ENCODE assay signal across 24 mouse cellular contexts in the genomic region with DNA sequence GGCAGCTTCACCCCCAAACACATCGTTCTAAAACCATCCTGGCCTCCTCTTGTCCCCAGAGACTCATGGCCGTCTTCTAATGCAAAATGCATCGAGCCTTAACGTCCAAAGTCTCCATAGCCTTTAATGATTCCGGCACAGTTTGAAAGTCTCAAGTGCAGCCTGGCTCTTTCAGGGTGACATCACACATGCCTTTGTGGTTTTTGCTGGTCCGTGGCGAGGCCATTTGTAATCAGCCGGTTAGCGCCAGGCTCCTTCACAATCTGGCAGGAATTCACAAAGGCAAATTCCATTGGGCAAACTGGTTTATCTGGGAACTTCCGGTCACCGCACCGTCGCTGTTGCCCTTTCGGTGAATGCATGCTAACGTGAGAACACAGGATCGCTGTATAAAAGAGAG.
A peak's percentile ranks its signal among the peaks of the same experiment; 100 is the strongest.
DNase-seq lines count a peak whose midpoint lies in the region; ATAC-seq and TF ChIP-seq lines count a peak whose summit lies in the region.
"Had no signal": no experiment of that assay in that cellular context is flagged by ENCODE, and none has a peak within 500 bp of the region (broad histone marks: within the 10 kb centered on the region; RNA-seq: fewer than 3 reads in every experiment).

No protein-coding gene starts in this region.

- ATAC-seq in kidney, embryonic 14.5 days (ENCODE audit: low FRiP score, low TSS enrichment): no peak
- ATAC-seq: forebrain, embryonic 16.5 days; liver, embryonic 12.5 days; midbrain, embryonic 15.5 days had no signal

- H3K27ac ChIP-seq in kidney, embryonic 14.5 days (ENCODE audit: low read depth, low read length): no peak overlapping the region
- H3K27ac ChIP-seq: forebrain, embryonic 10.5 days; hindbrain, embryonic 15.5 days; limb, embryonic 12.5 days; liver, embryonic 12.5 days; midbrain, embryonic 15.5 days; stomach, embryonic 15.5 days had no signal

- peak overlapping the region; percentile 37 for H3ac ChIP-seq in C2C12 (ENCODE audit: control insufficient read depth, insufficient read length, low read depth)

- H3K4me2 ChIP-seq in kidney, embryonic 14.5 days (replicated peaks; ENCODE audit: low read depth, low read length): no peak overlapping the region
- H3K4me2 ChIP-seq: heart, embryonic 12.5 days; hindbrain, embryonic 15.5 days; limb, embryonic 12.5 days; liver, embryonic 12.5 days; midbrain, embryonic 15.5 days; neural tube, embryonic 13.5 days; stomach, embryonic 15.5 days had no signal

- H3K9me3 ChIP-seq in kidney, embryonic 14.5 days (ENCODE audit: control insufficient read depth, low read length): no peaks in the 10 kb centered on the region
- H3K9me3 ChIP-seq: forebrain, embryonic 10.5 days; heart, embryonic 12.5 days; hindbrain, embryonic 15.5 days; limb, embryonic 12.5 days; liver, embryonic 12.5 days; megakaryocyte, embryonic 14.5 days; midbrain, embryonic 15.5 days; neural tube, embryonic 13.5 days; stomach, embryonic 15.5 days had no signal

- H3K27me3 ChIP-seq in kidney, embryonic 14.5 days (ENCODE audit: control insufficient read depth, insufficient read depth, low read length): no peaks in the 10 kb centered on the region
- H3K27me3 ChIP-seq in C2C12 (ENCODE audit: control insufficient read depth, insufficient read depth, insufficient read length): no peaks in the 10 kb centered on the region
- H3K27me3 ChIP-seq: hindbrain, embryonic 15.5 days; midbrain, embryonic 15.5 days; stomach, embryonic 15.5 days had no signal

- no peaks in the 10 kb centered on the region for H3K79me3 ChIP-seq in C2C12 (ENCODE audit: low read depth)

- peak; percentile 24 for DNase-seq in kidney, adult 18-20 months
- DNase-seq in kidney, adult 8-10 months: peak; percentile 22 to 50
- DNase-seq in kidney, postnatal 36 days: peak; percentile 42
- DNase-seq in liver: no peak
- no peak for DNase-seq in embryo, embryonic 10.5 days (ENCODE audit: low spot score)
- DNase-seq: cerebellum, adult 11 months; cerebellum, postnatal 10 days; gastrocnemius, postnatal 10 days; heart, postnatal 4 days; lung, postnatal 14 days; right cerebral cortex, adult 18-20 months; thymus, postnatal 25 days had no signal

- no peaks in the 10 kb centered on the region for H3K79me2 ChIP-seq in C2C12 (ENCODE audit: control insufficient read depth, insufficient read depth)

- H3K4me1 ChIP-seq in kidney, embryonic 14.5 days (ENCODE audit: control insufficient read depth, insufficient read depth, low read length): no peaks in the 10 kb centered on the region
- H3K4me1 ChIP-seq: hindbrain, embryonic 15.5 days; midbrain, embryonic 15.5 days; stomach, embryonic 15.5 days had no signal

- 79% methylated on average over 16 of the region's 16 CpGs for WGBS in kidney, embryonic 14.5 days

- no peak for TF ChIP-seq CTCF in C2C12 (IDR thresholded peaks at IDR 0.05; ENCODE audit: control insufficient read depth, insufficient read depth, insufficient read length)

- H3K9ac ChIP-seq in kidney, embryonic 14.5 days (ENCODE audit: low read depth, low read length): no peak overlapping the region
- H3K9ac ChIP-seq: heart, embryonic 12.5 days; hindbrain, embryonic 15.5 days; limb, embryonic 12.5 days; liver, embryonic 12.5 days; midbrain, embryonic 15.5 days; neural tube, embryonic 13.5 days; stomach, embryonic 15.5 days had no signal

- no peak overlapping the region for H3K4me3 ChIP-seq in kidney, embryonic 14.5 days (ENCODE audit: low read length)
- no peak overlapping the region for H3K4me3 ChIP-seq in C2C12 (ENCODE audit: insufficient read depth, poor library complexity, severe bottlenecking)
- H3K4me3 ChIP-seq: forebrain, embryonic 10.5 days; heart, embryonic 12.5 days; hindbrain, embryonic 15.5 days; limb, embryonic 12.5 days; liver, embryonic 12.5 days; megakaryocyte, embryonic 14.5 days; midbrain, embryonic 15.5 days; neural tube, embryonic 13.5 days; stomach, embryonic 15.5 days had no signal

- H3K36me3 ChIP-seq in kidney, embryonic 14.5 days (ENCODE audit: control insufficient read depth, insufficient read depth, low read length): no peaks in the 10 kb centered on the region
- H3K36me3 ChIP-seq in C2C12 (ENCODE audit: control insufficient read depth, insufficient read depth): no peaks in the 10 kb centered on the region
- H3K36me3 ChIP-seq: forebrain, embryonic 10.5 days; heart, embryonic 12.5 days; hindbrain, embryonic 15.5 days; limb, embryonic 12.5 days; liver, embryonic 12.5 days; midbrain, embryonic 15.5 days; neural tube, embryonic 13.5 days; stomach, embryonic 15.5 days had no signal

TF ChIP-seq in C2C12, 6 proteins besides CTCF, POLR2A, EP300 and RAD21:
- no peak for TF ChIP-seq USF1 (IDR thresholded peaks at IDR 0.05; ENCODE audit: low read depth)
- TF ChIP-seq CEBPB (IDR thresholded peaks at IDR 0.05; ENCODE audit: low read depth): no peak
- no peak for TF ChIP-seq FOSL1 (IDR thresholded peaks at IDR 0.05; ENCODE audit: insufficient read depth, low read length, poor library complexity, severe bottlenecking)
- TF ChIP-seq MYOD1 (IDR thresholded peaks at IDR 0.05; ENCODE audit: control insufficient read depth, insufficient read length, low read depth): no peak
- peak; percentile 75 for TF ChIP-seq MAX (IDR thresholded peaks at IDR 0.05)

Comparison
In these comparisons a context has a peak if more than half of its experiments do, and no peak if none do; other contexts are left out.
1. DNase-seq: peak in kidney, adult 18-20 months (single experiment), kidney, adult 8-10 months (2 of 2) and kidney, postnatal 36 days (2 of 2); none in liver (single experiment) and embryo, embryonic 10.5 days (single experiment).